Mouse (Mus musculus) gastrocnemius, adult 2 months (tissue): ENCODE data around the gene Cdc20b. TPM values are rescaled to one million over a fixed set of nuclear protein-coding genes. Genes with fewer than 3 reads are reported as not detected.
"Not testable (repeated sequence)": the region's sequence is repeated elsewhere in the genome, so short reads cannot be mapped to it uniquely, and the experiment has no call there.

Experiments
- DNase-seq: peaks from one replicate; pipeline ENCODE4 v3.0.0; 2022
- H3K27ac ChIP-seq: fragments of 200-600 bp; 2 replicates; pipeline ENCODE4 v1.8.1; 2022; ENCODE audit warnings: mild to moderate bottlenecking
- H3K4me3 ChIP-seq: fragments of 200-600 bp; 2 replicates; pipeline ENCODE4 v1.8.1; 2022; ENCODE audit warnings: mild to moderate bottlenecking, moderate library complexity
- CTCF ChIP-seq: fragments of 200-600 bp; IDR thresholded peaks from 2 replicates; pipeline ENCODE4 v1.8.1; 2022; ENCODE audit warnings: antibody characterized with exemption, mild to moderate bottlenecking, moderate library complexity
- intact Hi-C: fragments of 180-260 bp; cut with DNase I; formaldehyde crosslinking; loops from one replicate; pipeline ENCODE4 v1.15.1; 2025
- total RNA-seq, 2 experiments: library from RNA; stranded (reverse); gene quantifications; 2 replicates each; pipeline ENCODE4 v1.2.3; 2021

Cdc20b gene
- total RNA-seq, 2 experiments from 2014 or later = not detected

GRCm38 (mm10) chr13:112998427-112999201 is 36.3 kb upstream of the Cdc20b start:
- intact Hi-C loops = no loop called here
- no peak overlapping the region for H3K27ac ChIP-seq
- H3K4me3 ChIP-seq = peak overlapping the region; percentile 59
- DNase-seq = peak; percentile 35
- no peak for TF ChIP-seq CTCF

GRCm38 (mm10) chr13:113000090-113000489 is 34.8 kb upstream of the Cdc20b start:
- no peak overlapping the region for H3K27ac ChIP-seq

GRCm38 (mm10) chr13:113000576-113001318 is 34.2 kb upstream of the Cdc20b start:
- Histone ChIP-seq H3K4me3 (no peak overlapping the region), H3K27ac (no peak overlapping the region)
- intact Hi-C loops = no loop called here
- TF ChIP-seq CTCF = no peak
- DNase-seq = no peak

More at GRCm38 (mm10) chr13:113000090-113000489, 34.8 kb upstream of the Cdc20b start:
- no peak for DNase-seq
- intact Hi-C loops = no loop called here
- no peak overlapping the region for H3K4me3 ChIP-seq
- no peak for TF ChIP-seq CTCF

- no peak for DNase-seq
- Histone ChIP-seq H3K27ac (no peak overlapping the region), H3K4me3 (peak overlapping the region; percentile 65; the same call in 1 of the 2 replicates)
- intact Hi-C loops = no loop called here
- no peak for TF ChIP-seq CTCF
Observed at GRCm38 (mm10) chr13:113012683-113013082, 22.2 kb upstream of the Cdc20b start.

GRCm38 (mm10) chr13:113013174-113013953 is 21.5 kb upstream of the Cdc20b start:
- H3K27ac ChIP-seq, intact Hi-C loops, DNase-seq: not testable (repeated sequence)
- H3K4me3 ChIP-seq = peak overlapping the region; percentile 65

GRCm38 (mm10) chr13:113021521-113021920 is 13.4 kb upstream of the Cdc20b start:
- intact Hi-C loops = no loop called here
- no peak for DNase-seq
- TF ChIP-seq CTCF = no peak
- Histone ChIP-seq H3K27ac (no peak overlapping the region), H3K4me3 (no peak overlapping the region)

GRCm38 (mm10) chr13:113022467-113022866 is 12.4 kb upstream of the Cdc20b start:
- Histone ChIP-seq H3K4me3 (no peak overlapping the region), H3K27ac (no peak overlapping the region)
- intact Hi-C loops = no loop called here
- no peak for TF ChIP-seq CTCF
- no peak for DNase-seq

GRCm38 (mm10) chr13:113023274-113024143 is 11.4 kb upstream of the Cdc20b start:
- intact Hi-C loops = no loop called here
- TF ChIP-seq CTCF = no peak
- Histone ChIP-seq H3K27ac (no peak overlapping the region), H3K4me3 (no peak overlapping the region)
- no peak for DNase-seq

GRCm38 (mm10) chr13:113031351-113031750 is 3.6 kb upstream of the Cdc20b start:
- intact Hi-C loops = loop anchor here (10.0 kb wide), 1 partner anchor 357 kb away; no protein-coding TSS in a partner anchor
- H3K4me3 ChIP-seq = no peak overlapping the region

GRCm38 (mm10) chr13:113031792-113032571 is 2.9 kb upstream of the Cdc20b start:
- peak overlapping the region; percentile 66 for H3K4me3 ChIP-seq
- no peak for TF ChIP-seq CTCF
- intact Hi-C loops = loop anchor here (10.0 kb wide), 1 partner anchor 357 kb away; no protein-coding TSS in a partner anchor
- peak; percentile 32 for DNase-seq
- H3K27ac ChIP-seq = no peak overlapping the region

More at GRCm38 (mm10) chr13:113031351-113031750, 3.6 kb upstream of the Cdc20b start:
- TF ChIP-seq CTCF = no peak
- no peak for DNase-seq
- H3K27ac ChIP-seq = no peak overlapping the region

GRCm38 (mm10) chr13:113032831-113033230 is 2.1 kb upstream of the Cdc20b start:
- no peak for TF ChIP-seq CTCF
- intact Hi-C loops = loop anchor here (10.0 kb wide), 1 partner anchor 358 kb away; no protein-coding TSS in a partner anchor
- Histone ChIP-seq H3K27ac (no peak overlapping the region), H3K4me3 (no peak overlapping the region)
- DNase-seq = no peak
